Mouse (Mus musculus): ENCODE results near the gene Ap1s1. TPM values are rescaled to one million over a fixed set of nuclear protein-coding genes. Genes with fewer than 3 reads are reported as not detected.

Ap1s1 gene
- polyA plus RNA-seq, 1 experiment from 2014 or later: 284 TPM

GRCm38 (mm10) chr5:136986695-136987137 is 59.2 kb downstream of the Ap1s1 start, which contains the start of gene Plod3:
Gene Plod3 (plus strand): TSS chr5:136987019.
- peak; percentile 91 for ATAC-seq
- no peaks in the 10 kb centered on the region for H3K9me3 ChIP-seq (ENCODE audit: control insufficient read depth, low read length)
- under 1% methylated on average over 26 of the region's 26 CpGs for WGBS
- H3K27me3 ChIP-seq (replicated peaks; ENCODE audit: control insufficient read depth, insufficient read depth, low read length): no peaks in the 10 kb centered on the region
- peak within 1 kb of the TSS; percentile 95 for H3K27ac ChIP-seq (ENCODE audit: low read length)
- peaks cover 14% of the 10 kb centered on the region for H3K4me1 ChIP-seq (ENCODE audit: control insufficient read depth, insufficient read depth, low read length)
- H3K4me2 ChIP-seq (ENCODE audit: low read depth, low read length): peak within 1 kb of the TSS; percentile 88
- H3K4me3 ChIP-seq (ENCODE audit: low read length): peak within 1 kb of the TSS; percentile 94
- peak within 1 kb of the TSS; percentile 97 for H3K9ac ChIP-seq (ENCODE audit: low read depth, low read length)
- peaks cover 16% of the 10 kb centered on the region for H3K36me3 ChIP-seq (ENCODE audit: control insufficient read depth, insufficient read depth, low read length)

MicroRNA genes within 50 kb of the gene (microRNA counts, 519-probe panel; counts per million panel counts)
- 35.7 counts per million for microRNA mmu-miR-702

Small RNA genes within 50 kb of the gene (microRNA-seq; reads per million reads assigned to microRNA genes)
- gene Mir702: 22.8 reads per million, percentile 31 among the genes with 10 or more reads in this experiment

Other genes starting within 250 kb of the Ap1s1 start
- gene Col26a1, start 162.9 kb downstream of the Ap1s1 start, polyA plus RNA-seq (2015; fragmentation: Nextera tagmentation; extraction: Ambion mirVana): 5.5 and 6.8 TPM in 2 replicates
- 43.2 and 52.4 TPM in 2 replicates for gene Ift22, start 138.0 kb downstream of the Ap1s1 start, polyA plus RNA-seq (2015; fragmentation: Nextera tagmentation; extraction: Ambion mirVana)
- gene Fis1, start 92.9 kb downstream of the Ap1s1 start, polyA plus RNA-seq (2015; fragmentation: Nextera tagmentation; extraction: Ambion mirVana): 271 and 281 TPM in 2 replicates
- gene Cldn15, start 79.5 kb downstream of the Ap1s1 start, polyA plus RNA-seq (2015; fragmentation: Nextera tagmentation; extraction: Ambion mirVana): 34.8 and 36.6 TPM in 2 replicates
- gene Plod3, start 59.1 kb downstream of the Ap1s1 start, polyA plus RNA-seq (2015; fragmentation: Nextera tagmentation; extraction: Ambion mirVana): 40.7 and 44.4 TPM in 2 replicates
- gene Znhit1, start 58.1 kb downstream of the Ap1s1 start, polyA plus RNA-seq (2015; fragmentation: Nextera tagmentation; extraction: Ambion mirVana): 114 and 120 TPM in 2 replicates
- gene Vgf, start 19.7 kb downstream of the Ap1s1 start, polyA plus RNA-seq (2015; fragmentation: Nextera tagmentation; extraction: Ambion mirVana): 0.50 and 0.64 TPM in 2 replicates
- 0.24 and 0.29 TPM in 2 replicates for gene Serpine1, start 26.1 kb upstream of the Ap1s1 start, polyA plus RNA-seq (2015; fragmentation: Nextera tagmentation; extraction: Ambion mirVana)
- 5.5 and 6.5 TPM in 2 replicates for gene Trim56, start 70.1 kb upstream of the Ap1s1 start, polyA plus RNA-seq (2015; fragmentation: Nextera tagmentation; extraction: Ambion mirVana)
- 5.6 and 6.1 TPM in 2 replicates for gene Muc3, start 103.2 kb upstream of the Ap1s1 start, polyA plus RNA-seq (2015; fragmentation: Nextera tagmentation; extraction: Ambion mirVana)
- 25.3 and 31.7 TPM in 2 replicates for gene Muc3a, start 166.3 kb upstream of the Ap1s1 start, polyA plus RNA-seq (2015; fragmentation: Nextera tagmentation; extraction: Ambion mirVana)
- gene Ache, start 241.4 kb upstream of the Ap1s1 start, polyA plus RNA-seq (2015; fragmentation: Nextera tagmentation; extraction: Ambion mirVana): 9.0 and 9.3 TPM in 2 replicates
- 9.5 and 10.7 TPM in 2 replicates for gene Ufsp1, start 248.5 kb upstream of the Ap1s1 start, polyA plus RNA-seq (2015; fragmentation: Nextera tagmentation; extraction: Ambion mirVana)

All from intestine, embryonic 16.5 days (tissue).